Mouse (Mus musculus) gastrocnemius, adult 8-10 months (tissue): Measurements from ENCODE around the gene Socs7. TPM values are rescaled to one million over a fixed set of nuclear protein-coding genes. Genes with fewer than 3 reads are reported as not detected.

Source experiments
- DNase-seq, 2 experiments: peaks; one replicate each; pipeline ENCODE4 v3.0.0; 2022; ENCODE audit warnings: low spot score in 2 of 2
- total RNA-seq, 4 experiments: library from RNA; stranded (reverse); gene quantifications; 2 replicates each; pipeline ENCODE4 v1.2.4; 2022

The Socs7 gene
- total RNA-seq, 4 experiments from 2014 or later: 48.4 to 53.5 (median 51.7) TPM

DNA sequence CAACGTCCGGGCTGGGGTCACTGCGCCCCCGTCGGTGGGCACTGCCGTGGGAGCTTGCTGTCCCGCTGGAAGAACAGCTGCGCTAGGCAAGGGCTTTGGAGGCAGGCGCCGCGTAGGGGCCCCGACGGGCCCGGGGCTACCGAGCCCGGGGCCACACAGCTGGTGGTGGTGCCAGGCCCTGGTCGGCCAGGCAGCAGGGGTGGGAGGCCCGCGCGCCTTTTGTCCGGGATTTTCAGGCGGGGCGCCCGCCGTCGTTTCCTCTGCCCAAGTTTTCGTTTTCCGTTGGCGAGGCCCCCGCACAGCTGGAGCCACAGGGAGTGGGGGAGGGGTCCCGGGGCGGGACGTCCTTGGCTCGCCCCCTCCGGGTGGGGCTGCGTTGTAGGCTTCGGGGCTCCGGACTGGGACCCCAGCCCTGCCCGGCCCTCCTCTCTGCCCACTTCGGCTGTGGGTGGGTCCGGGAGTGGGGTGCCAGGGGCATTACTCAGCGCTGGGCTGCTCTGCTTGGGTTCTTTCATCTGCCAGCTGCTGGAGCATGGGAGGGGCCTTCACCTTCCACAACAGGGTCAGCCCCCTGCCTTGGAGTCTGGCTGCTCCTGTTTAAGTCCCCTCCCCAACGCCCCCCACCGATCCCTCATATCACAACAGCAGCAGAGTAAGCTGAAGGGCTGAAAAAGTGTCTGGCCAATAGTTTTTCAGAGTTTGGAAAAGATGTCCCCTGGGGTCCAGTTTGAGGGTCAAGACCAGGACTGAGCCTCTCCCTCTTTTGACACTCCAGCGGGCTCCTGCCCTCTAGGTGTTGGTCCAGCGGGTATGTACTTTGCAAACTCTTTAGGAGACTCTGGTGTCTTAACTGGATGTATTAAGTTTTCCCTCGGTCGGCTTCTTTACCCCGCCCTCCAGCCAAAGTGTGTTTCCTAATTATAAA is 53.6 kb downstream of the Socs7 start:
- no peak for DNase-seq

DNA sequence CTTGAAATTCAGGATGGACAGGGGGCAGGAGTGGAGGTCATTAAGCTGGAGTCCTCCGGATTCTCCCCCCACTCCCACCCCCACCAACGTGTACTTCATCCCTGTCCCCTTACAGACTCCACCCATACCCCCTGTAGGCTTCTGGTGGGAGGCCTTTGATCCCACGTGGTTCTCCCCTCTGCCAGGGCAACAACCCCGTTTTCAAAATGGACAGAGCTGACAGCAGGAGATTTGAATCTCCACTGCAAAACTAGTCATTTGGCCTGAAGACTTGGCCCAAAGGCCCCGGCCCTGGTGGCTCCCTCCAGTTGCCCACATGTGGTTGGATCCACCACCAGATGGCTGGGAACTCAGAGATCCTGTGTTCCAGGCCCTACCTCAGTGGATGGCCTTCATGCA is 54.3 kb downstream of the Socs7 start:
- no peak for DNase-seq

DNA sequence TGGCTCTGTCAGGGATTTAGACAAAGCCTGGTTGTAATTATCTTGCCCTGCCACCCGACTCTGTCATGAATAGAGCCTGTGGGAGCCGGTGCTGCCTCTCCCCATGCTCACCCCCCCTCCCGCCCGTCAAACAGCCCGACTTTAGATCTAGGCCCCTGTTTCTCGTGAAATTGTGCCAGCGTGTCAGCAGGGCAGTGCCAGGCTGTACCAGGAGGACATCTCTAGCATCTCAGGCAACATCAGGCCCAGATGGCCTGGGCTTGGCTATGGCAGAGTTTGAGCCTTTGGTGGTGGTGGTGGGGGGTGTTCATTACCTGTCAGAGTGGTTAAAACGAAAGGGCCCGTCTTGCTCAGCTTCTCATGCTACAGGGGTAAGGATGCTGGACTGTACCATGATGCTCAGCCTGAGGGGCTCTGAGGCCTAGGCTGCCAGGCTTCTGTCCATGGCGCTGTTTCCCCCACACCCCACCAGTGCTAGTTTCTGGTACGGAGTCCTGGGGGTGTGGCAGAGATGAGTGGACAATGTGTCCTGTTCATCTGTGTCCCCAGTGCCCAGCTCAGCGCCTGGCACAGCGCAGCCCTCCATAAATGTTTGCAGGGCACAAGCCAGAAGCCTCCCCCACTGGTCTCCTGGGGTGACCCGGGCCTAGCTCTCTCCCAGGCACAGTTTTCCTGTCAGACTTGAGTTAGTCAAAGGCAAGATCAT is 56.6 kb downstream of the Socs7 start:
- DNase-seq: no peak

GRCm38 (mm10) chr11:97419540-97419900 is 57.2 kb downstream of the Socs7 start:
- DNase-seq: no peak

DNA sequence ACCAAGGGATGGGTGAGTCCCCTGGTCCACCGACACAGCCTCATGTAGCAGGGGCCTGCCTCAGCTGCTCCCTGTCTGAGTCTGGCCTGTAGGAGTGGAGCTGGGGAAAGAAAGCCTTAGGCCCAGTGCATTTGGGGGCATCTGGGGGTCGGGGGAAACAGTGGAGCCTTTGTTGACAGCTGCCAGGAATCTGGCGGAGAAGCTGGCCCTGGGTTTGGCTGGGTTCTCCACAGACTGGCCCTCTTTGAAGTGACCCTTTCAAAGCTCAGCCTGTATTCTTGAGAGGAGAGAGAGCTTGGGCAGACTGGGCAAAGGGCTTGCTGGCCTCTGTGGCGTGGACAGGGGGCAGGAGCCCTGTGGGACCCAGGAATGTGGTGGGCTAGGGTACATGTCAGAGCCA is 60.2 kb downstream of the Socs7 start:
- DNase-seq: no peak

DNA sequence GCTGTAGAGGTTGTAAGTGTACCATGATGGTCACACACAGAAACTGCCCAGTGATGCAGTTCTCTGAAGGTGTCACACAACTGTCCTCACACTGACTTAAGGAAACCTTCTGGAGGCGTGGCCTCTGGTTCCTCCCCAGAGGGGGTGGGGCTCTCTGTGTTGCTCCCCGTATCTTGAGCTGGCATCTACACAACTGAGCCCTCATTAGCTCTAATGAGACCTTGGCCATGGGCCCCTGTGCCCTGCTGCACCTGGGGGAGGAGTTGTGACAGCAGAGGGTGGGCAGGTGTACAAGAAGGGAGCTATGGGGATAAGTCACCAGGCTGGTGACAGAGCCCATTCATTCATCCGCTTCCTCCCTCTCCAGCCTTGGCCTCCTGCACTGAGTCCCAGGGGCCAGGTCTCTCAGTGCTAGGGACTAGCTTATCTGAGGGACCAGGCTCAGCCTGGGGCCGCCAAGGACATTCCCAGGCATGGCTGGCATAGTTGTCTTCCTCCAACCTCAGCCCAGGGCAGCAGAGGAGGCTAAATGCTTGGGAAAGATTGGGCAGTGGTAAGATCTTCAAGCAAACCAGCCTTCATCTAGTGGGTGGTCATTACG is 61.8 kb downstream of the Socs7 start:
- no peak for DNase-seq

DNA sequence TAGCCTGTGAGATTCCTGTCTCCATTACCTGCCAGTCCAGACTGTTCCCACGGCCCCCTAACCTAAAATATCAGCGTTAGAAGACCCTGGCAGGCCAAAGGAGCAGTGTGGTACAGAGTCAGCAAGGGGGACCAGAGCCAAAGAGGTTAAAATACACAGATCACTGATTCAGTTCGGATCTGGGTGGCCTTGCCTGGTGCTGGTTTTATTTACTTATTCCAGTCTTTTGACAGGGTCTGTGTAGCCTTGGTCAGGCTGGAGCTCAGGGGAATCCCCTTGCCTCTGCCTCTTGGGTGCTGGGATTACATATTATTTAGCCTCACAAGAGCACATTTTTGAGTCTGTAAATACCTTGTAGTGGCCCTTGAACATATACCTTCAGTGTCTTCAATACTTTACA is 62.5 kb downstream of the Socs7 start:
- DNase-seq: no peak

DNA sequence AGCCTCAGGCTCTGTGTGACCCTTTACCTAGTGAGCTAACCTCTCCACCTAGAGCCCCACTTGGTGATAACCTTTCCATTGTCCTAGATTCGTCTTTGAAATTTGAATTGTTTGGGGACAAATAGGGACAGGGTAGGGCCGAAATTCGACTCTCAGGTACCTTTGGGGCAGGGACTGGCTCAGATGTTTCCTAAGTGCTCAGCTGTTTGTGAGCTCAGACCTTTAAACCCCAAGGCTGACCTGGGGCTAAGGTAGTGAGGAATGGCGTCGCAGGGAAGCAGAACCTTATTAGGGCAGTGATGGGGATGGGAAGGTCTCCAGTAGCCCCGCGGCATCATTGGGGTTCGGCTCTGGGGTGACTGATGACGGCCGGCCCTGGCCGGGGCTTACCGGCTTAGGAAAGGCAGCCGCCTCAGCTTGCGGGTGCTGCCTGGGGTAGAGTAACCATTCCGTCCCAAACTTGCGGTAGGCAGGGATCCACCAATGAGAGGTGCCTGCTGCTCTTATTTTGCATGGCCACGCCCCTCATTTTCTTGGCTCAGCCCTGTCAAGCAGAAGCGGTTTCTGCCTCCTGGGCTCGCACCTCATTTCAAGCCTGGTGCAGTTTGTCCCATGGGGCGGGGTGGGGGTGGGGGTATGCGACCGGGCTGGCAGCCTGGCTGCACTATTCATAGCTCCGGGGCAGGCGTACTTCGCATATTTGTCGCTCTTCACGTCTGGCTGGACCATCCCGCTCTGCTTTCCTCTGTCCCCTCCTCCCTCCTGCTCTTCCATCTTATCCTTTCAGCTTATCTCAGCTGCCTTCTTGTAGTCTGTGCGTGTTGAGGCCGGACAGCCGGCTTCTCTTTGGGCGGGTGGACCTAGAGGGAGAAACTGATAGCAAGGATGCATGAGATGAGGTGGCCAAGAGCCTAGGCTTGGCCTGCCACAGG is 65.7 kb downstream of the Socs7 start:
- peak; percentile 64 to 75 for DNase-seq

DNA sequence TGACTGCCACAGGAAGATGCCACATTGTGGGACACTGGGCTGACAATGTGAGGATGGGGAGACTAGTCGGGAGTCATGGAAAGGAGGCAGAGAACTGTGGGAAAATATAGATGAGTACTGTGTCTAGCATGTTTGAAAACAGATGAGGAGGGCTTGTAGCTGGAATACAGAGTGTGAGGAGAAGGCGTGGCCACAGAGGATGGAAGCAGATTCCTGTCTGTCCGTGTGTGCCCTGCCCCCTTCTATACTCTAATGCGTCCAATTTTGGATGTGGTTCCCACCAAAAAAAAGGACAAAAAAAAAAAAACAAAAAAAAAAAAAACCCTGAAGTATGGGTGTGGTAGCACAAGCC is 66.4 kb downstream of the Socs7 start:
- no peak for DNase-seq

- no peak for DNase-seq
Observed at GRCm38 (mm10) chr11:97429615-97430014, 67.3 kb downstream of the Socs7 start.

GRCm38 (mm10) chr11:97432015-97432414 is 69.7 kb downstream of the Socs7 start:
- DNase-seq: no peak

DNA sequence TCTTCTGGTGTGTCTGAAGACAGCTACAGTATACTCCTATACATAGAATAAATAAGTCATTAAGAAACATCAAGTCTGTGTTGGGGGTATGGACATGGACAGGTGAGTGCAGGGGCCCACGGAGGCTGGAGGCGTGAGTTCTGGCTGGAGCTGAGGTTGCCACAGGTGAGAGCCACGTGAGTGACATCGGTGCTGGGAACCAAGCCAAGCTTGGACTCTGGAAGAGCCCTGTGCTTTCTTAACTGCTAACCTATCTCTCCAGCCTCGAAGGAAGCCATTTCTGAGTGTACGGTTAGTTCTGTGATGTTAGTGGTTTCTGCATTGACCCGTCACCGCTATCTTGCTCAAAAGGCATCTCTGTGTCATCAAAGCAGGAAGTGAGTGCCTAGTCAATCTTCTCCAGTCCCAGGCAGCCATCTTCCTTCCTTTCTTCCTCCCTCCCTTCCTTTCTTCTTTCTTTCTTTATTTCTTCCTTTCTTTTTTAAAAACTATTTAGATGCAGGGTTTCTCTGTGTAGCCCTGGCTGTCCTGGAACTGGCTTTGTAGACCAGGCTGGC is 70.7 kb downstream of the Socs7 start:
- no peak for DNase-seq

GRCm38 (mm10) chr11:97434121-97434520 is 71.8 kb downstream of the Socs7 start:
- DNase-seq: no peak

DNA sequence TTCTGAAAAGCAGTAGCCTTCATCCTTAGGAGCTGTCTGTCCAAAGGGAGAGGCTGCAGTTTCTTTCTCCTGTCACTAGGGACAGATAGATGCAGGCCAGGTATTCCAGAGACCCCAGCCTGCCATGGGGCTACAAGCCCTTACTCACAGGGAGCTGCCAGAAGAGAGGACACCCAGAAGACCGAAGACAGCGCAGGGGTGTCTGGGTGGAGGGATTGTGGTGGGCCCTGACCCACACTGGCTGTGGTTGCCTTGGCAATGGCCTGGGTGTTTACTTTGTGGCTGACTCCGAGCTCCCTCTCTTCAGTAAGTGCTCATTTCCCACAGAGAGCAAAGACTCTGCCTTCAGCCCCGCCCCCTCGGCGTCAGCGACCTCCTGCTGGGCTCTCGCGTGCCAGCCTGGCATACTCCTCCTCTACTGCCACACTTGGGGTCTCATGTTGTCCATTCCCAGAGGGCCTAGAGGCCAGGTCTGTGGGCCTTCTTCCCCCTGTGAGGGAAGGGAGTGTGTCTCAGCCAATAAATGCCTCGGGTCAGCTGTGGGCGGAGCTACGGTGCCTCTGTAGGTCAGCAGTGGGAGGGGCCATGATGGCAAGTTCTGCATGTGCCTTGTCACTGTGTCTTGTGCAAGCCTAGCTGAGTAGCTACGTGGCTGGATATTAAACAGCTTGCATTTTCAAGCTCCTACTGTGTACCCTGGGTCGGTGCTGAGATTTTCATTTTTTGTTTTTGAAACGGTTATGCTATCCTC is 72.5 kb downstream of the Socs7 start:
- peak; percentile 87 to 90 for DNase-seq

- DNase-seq: no peak
Observed at GRCm38 (mm10) chr11:97435808-97436491, 73.6 kb downstream of the Socs7 start.

- peak; percentile 45 to 53 for DNase-seq
Observed at GRCm38 (mm10) chr11:97437745-97438144, 75.4 kb downstream of the Socs7 start.

DNA sequence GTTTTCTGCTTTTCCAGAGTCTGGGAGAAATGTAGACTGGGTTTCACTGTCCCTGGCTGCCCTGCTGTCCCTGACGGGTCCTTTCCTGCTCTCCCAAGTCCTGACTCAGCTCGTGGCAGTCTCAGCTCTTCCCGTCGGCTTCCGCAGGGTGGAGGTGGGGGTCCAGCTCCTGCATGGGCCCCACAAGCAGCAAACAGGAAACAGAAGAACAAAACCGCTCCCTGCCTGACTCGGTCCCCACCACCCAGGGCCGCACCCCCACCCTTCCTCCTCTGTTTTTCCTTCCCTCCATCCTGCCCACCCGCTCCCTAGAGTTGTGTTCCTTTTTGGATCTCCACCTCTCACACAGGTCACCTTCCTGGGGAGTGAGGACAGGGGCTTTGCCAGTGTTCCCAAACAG is 76.5 kb downstream of the Socs7 start:
- DNase-seq: no peak

DNA sequence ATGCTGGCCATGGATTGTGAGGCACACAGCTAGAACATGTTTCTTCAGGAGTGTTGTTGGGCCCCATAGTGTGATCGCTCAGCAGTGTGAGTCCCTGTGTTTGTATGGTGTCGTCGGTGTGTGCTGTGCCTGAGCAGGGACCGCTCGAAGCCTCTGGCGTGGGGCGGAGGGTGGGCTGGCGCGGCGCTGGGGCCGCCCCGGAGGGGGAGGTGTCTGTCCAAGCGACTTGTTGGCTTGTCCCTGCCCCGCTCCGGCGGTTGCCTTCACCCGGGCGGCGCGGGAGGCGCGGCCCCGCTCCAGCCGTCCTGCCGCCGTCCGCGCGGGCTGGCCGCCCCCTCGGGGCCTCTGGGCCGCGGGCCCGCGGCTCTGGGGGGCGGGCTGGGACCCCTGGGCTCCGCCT is 77.6 kb downstream of the Socs7 start:
- peak in 1 of 2 experiments; percentile 58 for DNase-seq

DNA sequence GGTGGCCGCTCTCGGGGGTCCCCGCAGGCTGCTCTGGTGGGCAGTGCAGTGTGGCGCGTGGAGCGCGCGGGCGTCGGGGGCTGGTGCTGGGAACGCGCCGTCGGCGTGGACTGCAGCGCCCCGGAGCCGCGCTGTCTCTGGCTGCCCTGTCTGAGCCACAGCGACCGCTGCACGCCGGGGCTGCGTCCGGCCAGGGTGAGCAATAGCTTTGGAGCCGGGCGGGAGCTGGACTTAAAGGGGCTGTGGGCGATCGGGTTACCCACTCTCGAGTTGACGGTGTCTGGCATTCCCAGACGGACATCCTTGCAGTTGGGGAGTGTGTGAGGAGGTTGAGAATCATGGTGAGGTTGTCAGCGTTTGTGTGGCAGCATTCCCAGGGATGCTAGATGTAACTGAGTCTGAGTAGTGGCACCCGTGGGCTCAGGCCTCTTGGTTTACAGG is 78.1 kb downstream of the Socs7 start:
- no peak for DNase-seq
